25 mouse cellular contexts compared by ENCODE assay signal in genomic region chr4:103486140-103486965, GRCm38 (mm10).
DNase-seq lines count a peak whose midpoint lies in the region; ATAC-seq lines count a peak whose summit lies in the region.
"Had no signal": no experiment of that assay in that cellular context is flagged by ENCODE, and none has a peak within 500 bp of the region (broad histone marks: within the 10 kb centered on the region; RNA-seq: fewer than 3 reads in every experiment).

No protein-coding gene starts in this region.

- H3K4me1 ChIP-seq in forebrain, embryonic 10.5 days, result peaks cover 10% of the 10 kb centered on the region
- peaks cover 10% of the 10 kb centered on the region for H3K4me1 ChIP-seq in forebrain, embryonic 13.5 days
- peaks cover 8% of the 10 kb centered on the region for H3K4me1 ChIP-seq in midbrain, embryonic 12.5 days
- H3K4me1 ChIP-seq: embryonic facial prominence, embryonic 13.5 days; limb, embryonic 12.5 days; liver, embryonic 15.5 days; lung, embryonic 15.5 days; stomach, embryonic 15.5 days had no signal

- DNase-seq in forebrain, embryonic 10.5 days (ENCODE audit: extremely low spot score, low spot score), result no peak
- peak; percentile 2 for DNase-seq in left cerebral cortex, postnatal 4 days
- DNase-seq in left cerebral cortex, adult 18-20 months (ENCODE audit: low spot score in 2 of 2), result no peak
- DNase-seq in retina, postnatal 1 day, result peak; percentile 47
- no peak for DNase-seq in lung, adult 18-20 months
- DNase-seq: adrenal gland, postnatal 25 days; cerebellum, adult 18-20 months; cerebellum, postnatal 14 days; heart, adult 2 months; heart, postnatal 4 days; kidney, postnatal 14 days; layer of hippocampus, adult 9-11 months; right cerebral cortex, postnatal 25 days had no signal

- H3K27me3 ChIP-seq in forebrain, embryonic 10.5 days (ENCODE audit: poor library complexity, severe bottlenecking), result no peaks in the 10 kb centered on the region
- no peaks in the 10 kb centered on the region for H3K27me3 ChIP-seq in forebrain, embryonic 13.5 days
- no peaks in the 10 kb centered on the region for H3K27me3 ChIP-seq in midbrain, embryonic 12.5 days
- H3K27me3 ChIP-seq: embryonic facial prominence, embryonic 13.5 days; forebrain, embryonic 12.5 days; heart, embryonic 12.5 days; limb, embryonic 12.5 days; liver, embryonic 15.5 days; lung, embryonic 15.5 days; neural tube, embryonic 13.5 days; stomach, embryonic 15.5 days had no signal

- H3K4me3 ChIP-seq in forebrain, embryonic 10.5 days, result no peak overlapping the region
- no peak overlapping the region for H3K4me3 ChIP-seq in forebrain, embryonic 13.5 days
- no peak overlapping the region for H3K4me3 ChIP-seq in midbrain, embryonic 12.5 days
- H3K4me3 ChIP-seq: embryonic facial prominence, embryonic 13.5 days; forebrain, embryonic 12.5 days; heart, adult 2 months; heart, embryonic 12.5 days; limb, embryonic 12.5 days; liver, embryonic 15.5 days; lung, embryonic 15.5 days; neural tube, embryonic 13.5 days; stomach, embryonic 15.5 days had no signal

- H3K9me3 ChIP-seq in forebrain, embryonic 10.5 days, result no peaks in the 10 kb centered on the region
- H3K9me3 ChIP-seq in forebrain, embryonic 13.5 days (replicated peaks), result no peaks in the 10 kb centered on the region
- H3K9me3 ChIP-seq in midbrain, embryonic 12.5 days, result no peaks in the 10 kb centered on the region
- H3K9me3 ChIP-seq: embryonic facial prominence, embryonic 13.5 days; forebrain, embryonic 12.5 days; heart, embryonic 12.5 days; limb, embryonic 12.5 days; liver, embryonic 15.5 days; lung, embryonic 15.5 days; neural tube, embryonic 13.5 days; stomach, embryonic 15.5 days had no signal

- no peak for ATAC-seq in forebrain, embryonic 13.5 days
- peak; percentile 74 for ATAC-seq in midbrain, embryonic 12.5 days (ENCODE audit: low FRiP score, low read depth)
- ATAC-seq: CD4-positive, CD25-positive, alpha-beta regulatory T cell, adult 4 months; intestine, postnatal 0 days had no signal

- WGBS in forebrain, embryonic 10.5 days, result 50% methylated on average over 8 of the region's 8 CpGs
- 45% methylated on average over 8 of the region's 8 CpGs for WGBS in forebrain, embryonic 13.5 days
- WGBS in midbrain, embryonic 12.5 days, result 37% methylated on average over 8 of the region's 8 CpGs

- intact Hi-C loops in left cerebral cortex, postnatal 4 days (cut with DNase I), result no loop called here

- no peak overlapping the region for H3K9ac ChIP-seq in forebrain, embryonic 13.5 days
- H3K9ac ChIP-seq in midbrain, embryonic 12.5 days (replicated peaks), result no peak overlapping the region
- H3K9ac ChIP-seq: embryonic facial prominence, embryonic 13.5 days; forebrain, embryonic 12.5 days; heart, embryonic 12.5 days; limb, embryonic 12.5 days; liver, embryonic 15.5 days; lung, embryonic 15.5 days; neural tube, embryonic 13.5 days; stomach, embryonic 15.5 days had no signal

- H3K36me3 ChIP-seq in forebrain, embryonic 10.5 days (replicated peaks), result no peaks in the 10 kb centered on the region
- no peaks in the 10 kb centered on the region for H3K36me3 ChIP-seq in forebrain, embryonic 13.5 days (ENCODE audit: poor library complexity, severe bottlenecking)
- no peaks in the 10 kb centered on the region for H3K36me3 ChIP-seq in midbrain, embryonic 12.5 days
- H3K36me3 ChIP-seq: embryonic facial prominence, embryonic 13.5 days; forebrain, embryonic 12.5 days; heart, embryonic 12.5 days; limb, embryonic 12.5 days; liver, embryonic 15.5 days; lung, embryonic 15.5 days; neural tube, embryonic 13.5 days; stomach, embryonic 15.5 days had no signal

- peak overlapping the region; percentile 66 for H3K27ac ChIP-seq in forebrain, embryonic 10.5 days
- no peak overlapping the region for H3K27ac ChIP-seq in forebrain, embryonic 13.5 days
- H3K27ac ChIP-seq in midbrain, embryonic 12.5 days (replicated peaks), result peak overlapping the region; percentile 35
- H3K27ac ChIP-seq: embryonic facial prominence, embryonic 13.5 days; forebrain, embryonic 12.5 days; heart, adult 2 months; limb, embryonic 12.5 days; liver, embryonic 15.5 days; lung, embryonic 15.5 days; neural tube, embryonic 13.5 days; stomach, embryonic 15.5 days had no signal

- H3K4me2 ChIP-seq in forebrain, embryonic 13.5 days, result no peak overlapping the region
- no peak overlapping the region for H3K4me2 ChIP-seq in midbrain, embryonic 12.5 days (replicated peaks)
- H3K4me2 ChIP-seq: embryonic facial prominence, embryonic 13.5 days; forebrain, embryonic 12.5 days; heart, embryonic 12.5 days; limb, embryonic 12.5 days; liver, embryonic 15.5 days; lung, embryonic 15.5 days; neural tube, embryonic 13.5 days; stomach, embryonic 15.5 days had no signal

Comparison
In these comparisons a context has a peak if more than half of its experiments do, and no peak if none do; other contexts are left out.
1. DNase-seq: peak in left cerebral cortex, postnatal 4 days (single experiment) and retina, postnatal 1 day (single experiment); none in forebrain, embryonic 10.5 days (single experiment), left cerebral cortex, adult 18-20 months (0 of 2) and lung, adult 18-20 months (0 of 2).